Mouse (Mus musculus) midbrain, postnatal 0 days (tissue): ENCODE data around the gene Rab3gap2. TPM values are rescaled to one million over a fixed set of nuclear protein-coding genes. Genes with fewer than 3 reads are reported as not detected.

Experiments used
- ATAC-seq: fragments of 200-750 bp; cut with Nextera tagmentation; 2 replicates; pipeline ENCODE4 v1.8.0; 2017; ENCODE audit warnings: moderate number of reproducible peaks, mild to moderate bottlenecking, moderate TSS enrichment, moderate library complexity; ENCODE audit not compliant: low FRiP score
- DNase-seq: peaks from one replicate; pipeline ENCODE4 v3.0.0-alpha.2; 2015; ENCODE audit warnings: low spot score
- H3K27ac ChIP-seq: fragments of 300-500 bp; sonication (generic); 2 replicates; pipeline ENCODE4 v1.5.1; 2014; ENCODE audit warnings: low read depth, mild to moderate bottlenecking, low read length, mixed read lengths
- H3K27me3 ChIP-seq: fragments of 300-500 bp; sonication (generic); 2 replicates; pipeline ENCODE4 v1.6.1; 2014; ENCODE audit warnings: low read length, control low read depth, mixed read lengths; ENCODE audit not compliant: insufficient read depth
- H3K36me3 ChIP-seq: fragments of 300-500 bp; sonication (generic); 2 replicates; pipeline ENCODE4 v1.6.1; 2014; ENCODE audit warnings: low read length, control low read depth, mixed read lengths; ENCODE audit not compliant: insufficient read depth
- H3K4me1 ChIP-seq: fragments of 300-500 bp; sonication (generic); 2 replicates; pipeline ENCODE4 v1.6.1; 2014; ENCODE audit warnings: mild to moderate bottlenecking, control low read depth, antibody characterized with exemption, low read length, mixed read lengths; ENCODE audit not compliant: insufficient read depth
- H3K4me2 ChIP-seq: fragments of 300-500 bp; sonication (generic); 2 replicates; pipeline ENCODE4 v1.6.1; 2014; ENCODE audit warnings: low read depth, mild to moderate bottlenecking, low read length, mixed read lengths; ENCODE audit not compliant: poor library complexity, severe bottlenecking
- H3K4me3 ChIP-seq: fragments of 300-500 bp; sonication (generic); 2 replicates; pipeline ENCODE4 v1.5.1; 2014; ENCODE audit warnings: low read depth, mild to moderate bottlenecking, low read length, moderate library complexity
- H3K9ac ChIP-seq: fragments of 300-500 bp; sonication (generic); replicated peaks from 2 replicates; pipeline ENCODE4 v1.6.1; 2014; ENCODE audit warnings: mild to moderate bottlenecking, low read length, moderate library complexity, mixed read lengths; ENCODE audit not compliant: poor library complexity, severe bottlenecking
- H3K9me3 ChIP-seq: fragments of 300-500 bp; sonication (generic); 2 replicates; pipeline ENCODE4 v1.6.1; 2016; ENCODE audit warnings: low read length, control low read depth
- CTCF ChIP-seq: IDR thresholded peaks from 2 replicates; pipeline ENCODE4 v1.5.1; 2016; ENCODE audit warnings: antibody characterized with exemption, mild to moderate bottlenecking
- WGBS: fragments of 180-500 bp; shearing (Covaris S2); extraction: QIAGEN DNeasy Blood & Tissue Kit; methylation state at CpG from one replicate; pipeline ENCODE4 v1.1.7; 2014; 5-methylcytosine and 5-hydroxymethylcytosine counted together
- polyA plus RNA-seq: library from polyadenylated mRNA; unstranded; fragments of >200 nt; fragmentation: Nextera tagmentation; extraction: Ambion mirVana; gene quantifications from 2 replicates; pipeline ENCODE4 v1.2.1, GENCODE M21; 2015
- total RNA-seq: library from RNA; depleted of rRNA; stranded (reverse); fragments of >200 nt; gene quantifications from 2 replicates; pipeline ENCODE4 v1.2.3, GENCODE M21; 2014

Gene Rab3gap2
- total and polyA plus RNA-seq, 2 experiments from 2014 or later = 20.2 to 29.8 TPM

GRCm38 (mm10) chr1:185302816-185303215, 98.9 kb downstream of the Rab3gap2 start:
- H3K4me1 ChIP-seq = no peaks in the 10 kb centered on the region
- H3K9me3 ChIP-seq = no peaks in the 10 kb centered on the region
- no peak for DNase-seq
- no peak for TF ChIP-seq CTCF
- no peak overlapping the region for H3K9ac ChIP-seq
- WGBS = 95% methylated on average over 6 of the region's 6 CpGs
- H3K36me3 ChIP-seq = peaks cover 30% of the 10 kb centered on the region
- no peak overlapping the region for H3K4me3 ChIP-seq
- no peak for ATAC-seq
- no peak overlapping the region for H3K4me2 ChIP-seq
- no peak overlapping the region for H3K27ac ChIP-seq
- H3K27me3 ChIP-seq = no peaks in the 10 kb centered on the region

DNA sequence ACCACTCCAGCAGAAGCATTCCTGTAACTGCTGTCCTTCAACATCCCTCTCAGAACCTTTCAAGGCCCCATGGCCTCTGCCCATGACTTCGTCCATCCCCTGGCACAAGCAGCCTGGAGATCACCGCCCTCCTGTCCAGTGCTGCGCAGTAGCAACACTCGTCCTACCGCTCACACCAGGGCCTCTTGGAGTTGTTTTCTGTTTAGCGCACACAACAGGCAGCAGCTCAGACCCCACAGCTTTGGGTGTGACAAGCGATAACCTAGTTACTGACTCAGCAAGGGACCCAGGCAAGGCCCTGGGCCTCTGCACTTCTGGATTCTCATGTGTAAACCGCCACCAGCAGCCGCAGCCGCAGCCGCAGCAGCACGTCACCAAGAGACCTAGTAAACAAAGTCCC, 102.9 kb downstream of the Rab3gap2 start:
- H3K9ac ChIP-seq = no peak overlapping the region
- no peak for ATAC-seq
- H3K27ac ChIP-seq = no peak overlapping the region
- H3K4me1 ChIP-seq = no peaks in the 10 kb centered on the region
- no peak for TF ChIP-seq CTCF
- no peak for DNase-seq
- 98% methylated on average over 12 of the region's 12 CpGs for WGBS
- no peaks in the 10 kb centered on the region for H3K27me3 ChIP-seq
- no peaks in the 10 kb centered on the region for H3K9me3 ChIP-seq
- no peak overlapping the region for H3K4me3 ChIP-seq
- H3K36me3 ChIP-seq = peaks cover 24% of the 10 kb centered on the region
- H3K4me2 ChIP-seq = no peak overlapping the region

DNA sequence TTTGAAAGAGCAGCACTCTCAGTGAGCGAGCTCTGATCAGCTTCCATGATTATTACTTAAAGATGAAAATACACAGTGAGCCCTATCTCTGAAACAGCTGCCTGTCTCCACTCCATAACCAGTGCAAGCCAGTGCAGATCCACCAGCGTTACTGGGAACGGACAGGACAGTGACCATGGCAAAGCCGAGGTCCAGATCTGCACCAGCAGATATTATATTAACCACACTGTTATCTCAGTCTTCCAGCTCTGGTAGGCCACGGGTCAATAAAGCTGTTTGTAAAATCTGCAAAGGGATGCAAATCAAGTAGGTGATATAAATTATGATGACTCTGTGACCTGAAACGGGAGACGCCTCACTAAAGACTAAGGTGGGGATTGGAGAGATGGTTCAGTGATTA, 103.7 kb downstream of the Rab3gap2 start:
- H3K36me3 ChIP-seq = peaks cover 26% of the 10 kb centered on the region
- H3K4me3 ChIP-seq = no peak overlapping the region
- no peak overlapping the region for H3K4me2 ChIP-seq
- ATAC-seq = no peak
- no peak overlapping the region for H3K9ac ChIP-seq
- no peak for DNase-seq
- H3K27ac ChIP-seq = no peak overlapping the region
- no peaks in the 10 kb centered on the region for H3K9me3 ChIP-seq
- WGBS = 96% methylated on average over 7 of the region's 7 CpGs
- H3K4me1 ChIP-seq = no peaks in the 10 kb centered on the region
- no peak for TF ChIP-seq CTCF
- H3K27me3 ChIP-seq = no peaks in the 10 kb centered on the region

- Histone ChIP-seq H3K36me3 (peaks cover 27% of the 10 kb centered on the region), H3K4me2 (no peak overlapping the region), H3K4me1 (no peaks in the 10 kb centered on the region), H3K27me3 (no peaks in the 10 kb centered on the region), H3K9me3 (no peaks in the 10 kb centered on the region), H3K4me3 (no peak overlapping the region), H3K9ac (no peak overlapping the region), H3K27ac (no peak overlapping the region)
- WGBS = 97% methylated on average over 2 of the region's 2 CpGs
- TF ChIP-seq CTCF = no peak
- ATAC-seq (no peak), DNase-seq (no peak)
These were observed 104.4 kb downstream of the Rab3gap2 start for GRCm38 (mm10) chr1:185308334-185308733.

DNA sequence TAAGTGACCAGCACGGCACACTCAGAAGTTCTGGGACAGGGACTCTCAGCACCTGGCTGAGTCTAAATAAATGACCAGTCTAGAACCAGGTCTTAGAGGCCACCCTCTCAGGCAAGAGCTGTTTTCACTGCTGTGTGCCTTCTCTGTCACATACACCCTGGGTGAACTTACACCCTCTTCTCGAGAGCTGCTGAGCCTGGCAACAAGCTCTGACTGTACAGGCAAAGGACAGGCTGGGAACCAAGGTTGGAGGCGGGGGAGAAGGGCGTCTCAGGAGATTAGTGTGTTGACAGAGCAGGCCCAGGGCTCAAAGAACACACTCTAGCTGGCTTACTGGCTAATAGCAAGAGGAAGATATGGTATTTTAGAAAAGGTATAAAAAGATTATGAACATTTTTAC, 105.0 kb downstream of the Rab3gap2 start:
- TF ChIP-seq CTCF = no peak
- Histone ChIP-seq H3K27me3 (no peaks in the 10 kb centered on the region), H3K27ac (no peak overlapping the region), H3K36me3 (peaks cover 33% of the 10 kb centered on the region), H3K4me2 (no peak overlapping the region), H3K4me1 (no peaks in the 10 kb centered on the region), H3K4me3 (no peak overlapping the region), H3K9ac (no peak overlapping the region), H3K9me3 (no peaks in the 10 kb centered on the region)
- 67% methylated on average over 4 of the region's 4 CpGs for WGBS
- ATAC-seq (no peak), DNase-seq (no peak)

DNA sequence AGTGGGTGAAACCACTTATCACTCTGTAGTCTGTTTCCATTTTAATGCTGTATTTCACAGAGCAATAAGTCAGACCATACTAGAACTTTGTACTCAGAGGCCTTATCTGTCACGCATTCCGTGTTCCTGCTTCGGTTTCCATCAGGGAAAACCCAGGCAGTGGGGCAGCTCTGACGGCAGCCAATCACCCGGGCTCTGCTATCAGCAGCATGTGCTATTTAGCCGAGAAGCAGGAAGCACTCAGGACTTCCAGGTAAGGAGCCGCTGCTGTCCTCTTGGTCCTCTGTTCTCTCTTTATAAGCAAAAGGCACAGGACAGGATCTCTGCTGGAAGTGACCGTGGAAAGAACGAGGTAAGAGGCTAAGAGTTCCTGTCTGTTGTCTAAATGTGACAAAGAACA, 108.0 kb downstream of the Rab3gap2 start:
- ATAC-seq = no peak
- H3K9me3 ChIP-seq = no peaks in the 10 kb centered on the region
- WGBS = 93% methylated on average over 9 of the region's 9 CpGs
- no peak overlapping the region for H3K9ac ChIP-seq
- no peaks in the 10 kb centered on the region for H3K27me3 ChIP-seq
- no peak for TF ChIP-seq CTCF
- H3K4me2 ChIP-seq = no peak overlapping the region
- no peak overlapping the region for H3K4me3 ChIP-seq
- no peak overlapping the region for H3K27ac ChIP-seq
- peaks cover 40% of the 10 kb centered on the region for H3K36me3 ChIP-seq
- no peak for DNase-seq
- no peaks in the 10 kb centered on the region for H3K4me1 ChIP-seq

DNA sequence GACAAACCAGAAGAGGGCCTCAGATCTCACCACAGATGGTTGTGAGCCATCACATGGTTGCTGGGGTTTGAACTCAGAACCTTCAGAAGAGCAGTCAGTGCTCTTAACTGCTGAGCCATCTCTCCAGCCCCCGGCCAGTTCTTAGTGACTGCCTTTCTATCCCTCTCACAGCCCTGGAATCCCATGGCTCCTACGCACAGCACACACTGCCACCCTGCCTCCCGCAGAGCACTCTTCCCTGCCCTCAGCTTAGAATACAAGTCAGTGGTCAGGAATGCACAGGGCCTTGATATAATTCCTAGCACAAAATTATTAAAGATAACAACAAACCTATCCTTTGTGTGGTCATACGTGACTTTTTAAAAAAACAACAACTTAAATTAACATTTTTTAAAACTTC, 110.6 kb downstream of the Rab3gap2 start:
- Histone ChIP-seq H3K4me2 (no peak overlapping the region), H3K9ac (no peak overlapping the region), H3K4me1 (no peaks in the 10 kb centered on the region), H3K36me3 (peaks cover 43% of the 10 kb centered on the region), H3K4me3 (no peak overlapping the region), H3K9me3 (no peaks in the 10 kb centered on the region), H3K27me3 (no peaks in the 10 kb centered on the region), H3K27ac (no peak overlapping the region)
- 95% methylated on average over 4 of the region's 4 CpGs for WGBS
- TF ChIP-seq CTCF = no peak
- ATAC-seq (no peak), DNase-seq (no peak)
